Mouse (Mus musculus) limb, embryonic 10.5 days (tissue): ENCODE measurements around the gene Esr2. TPM values are rescaled to one million over a fixed set of nuclear protein-coding genes. Genes with fewer than 3 reads are reported as not detected.

Experiments used
- DNase-seq: peaks from one replicate; pipeline ENCODE4 v3.0.0-alpha.2; 2017; ENCODE audit warnings: low spot score
- H3K27ac ChIP-seq: fragments of 300-500 bp; sonication (generic); 2 replicates; pipeline ENCODE4 v1.5.1; 2016; ENCODE audit warnings: mild to moderate bottlenecking
- H3K27me3 ChIP-seq: fragments of 300-500 bp; sonication (generic); 2 replicates; pipeline ENCODE4 v1.6.1; 2016; ENCODE audit warnings: low read depth, mild to moderate bottlenecking; ENCODE audit not compliant: poor library complexity, severe bottlenecking
- H3K36me3 ChIP-seq: fragments of 300-500 bp; sonication (generic); 2 replicates; pipeline ENCODE4 v1.6.1; 2016; ENCODE audit warnings: mild to moderate bottlenecking, moderate library complexity
- H3K4me1 ChIP-seq: fragments of 300-500 bp; sonication (generic); 2 replicates; pipeline ENCODE4 v1.6.1; 2016
- H3K4me3 ChIP-seq: fragments of 300-500 bp; sonication (generic); 2 replicates; pipeline ENCODE4 v1.5.1; 2016; ENCODE audit warnings: mild to moderate bottlenecking, moderate library complexity
- H3K9me3 ChIP-seq: fragments of 300-500 bp; sonication (generic); replicated peaks from 2 replicates; pipeline ENCODE4 v1.6.1; 2016; ENCODE audit warnings: mild to moderate bottlenecking
- WGBS: fragments of 180-500 bp; shearing (Covaris S2); methylation state at CpG from one replicate; pipeline ENCODE4 v1.1.7; 2016; 5-methylcytosine and 5-hydroxymethylcytosine counted together
- polyA plus RNA-seq: library from polyadenylated mRNA; unstranded; fragments of >200 nt; fragmentation: Nextera tagmentation; extraction: Ambion mirVana; gene quantifications from 2 replicates; pipeline ENCODE4 v1.2.1, GENCODE M21; 2016

Gene Esr2
- polyA plus RNA-seq, 1 experiment from 2014 or later, result 0.18 TPM

GRCm38 (mm10) chr12:76130891-76131290 is 46.2 kb downstream of the Esr2 start:
- Histone ChIP-seq H3K9me3 (no peaks in the 10 kb centered on the region), H3K27ac (no peak overlapping the region), H3K36me3 (no peaks in the 10 kb centered on the region), H3K27me3 (no peaks in the 10 kb centered on the region), H3K4me3 (no peak overlapping the region), H3K4me1 (no peaks in the 10 kb centered on the region)
- no peak for DNase-seq
- 87% methylated on average over 6 of the region's 6 CpGs for WGBS

- no peak for DNase-seq
- 23% methylated on average over 4 of the region's 4 CpGs for WGBS
- no peaks in the 10 kb centered on the region for H3K27me3 ChIP-seq
Observed at GRCm38 (mm10) chr12:76130281-76130680, 46.8 kb downstream of the Esr2 start.

GRCm38 (mm10) chr12:76128831-76129230 is 48.2 kb downstream of the Esr2 start:
- Histone ChIP-seq H3K4me1 (no peaks in the 10 kb centered on the region), H3K36me3 (no peaks in the 10 kb centered on the region), H3K27me3 (no peaks in the 10 kb centered on the region), H3K4me3 (no peak overlapping the region), H3K9me3 (no peaks in the 10 kb centered on the region), H3K27ac (no peak overlapping the region)
- 87% methylated on average over 10 of the region's 10 CpGs for WGBS
- DNase-seq, result no peak

More at GRCm38 (mm10) chr12:76130281-76130680, 46.8 kb downstream of the Esr2 start:
- Histone ChIP-seq H3K36me3 (no peaks in the 10 kb centered on the region), H3K4me1 (no peaks in the 10 kb centered on the region), H3K4me3 (no peak overlapping the region), H3K27ac (no peak overlapping the region), H3K9me3 (no peaks in the 10 kb centered on the region)

- no peaks in the 10 kb centered on the region for H3K36me3 ChIP-seq
- H3K4me1 ChIP-seq, result no peaks in the 10 kb centered on the region
- WGBS, result 75% methylated on average over 3 of the region's 3 CpGs
- H3K27me3 ChIP-seq, result no peaks in the 10 kb centered on the region
- no peaks in the 10 kb centered on the region for H3K9me3 ChIP-seq
- no peak for DNase-seq
- no peak overlapping the region for H3K27ac ChIP-seq
- H3K4me3 ChIP-seq, result no peak overlapping the region
Observed at GRCm38 (mm10) chr12:76128306-76128705, 48.8 kb downstream of the Esr2 start.

GRCm38 (mm10) chr12:76123223-76123622 is 53.8 kb downstream of the Esr2 start:
- Histone ChIP-seq H3K4me3 (no peak overlapping the region), H3K36me3 (no peaks in the 10 kb centered on the region), H3K4me1 (no peaks in the 10 kb centered on the region), H3K9me3 (no peaks in the 10 kb centered on the region), H3K27me3 (no peaks in the 10 kb centered on the region), H3K27ac (no peak overlapping the region)
- 91% methylated on average over 6 of the region's 6 CpGs for WGBS
- no peak for DNase-seq

GRCm38 (mm10) chr12:76117632-76118153 is 59.4 kb downstream of the Esr2 start:
- no peak overlapping the region for H3K27ac ChIP-seq
- WGBS, result 82% methylated on average over 4 of the region's 4 CpGs
- DNase-seq, result peak; percentile 48
- no peaks in the 10 kb centered on the region for H3K27me3 ChIP-seq
- H3K36me3 ChIP-seq, result 0 out of 2 replicates have a peak, but pooled peaks cover 5% of the 10 kb centered on the region
- no peaks in the 10 kb centered on the region for H3K9me3 ChIP-seq
- peaks cover 10% of the 10 kb centered on the region for H3K4me1 ChIP-seq
- no peak overlapping the region for H3K4me3 ChIP-seq

GRCm38 (mm10) chr12:76116577-76116976 is 60.5 kb downstream of the Esr2 start:
- Histone ChIP-seq H3K4me3 (no peak overlapping the region), H3K9me3 (no peaks in the 10 kb centered on the region), H3K36me3 (peaks cover 15% of the 10 kb centered on the region), H3K27me3 (no peaks in the 10 kb centered on the region), H3K27ac (no peak overlapping the region), H3K4me1 (peaks cover 10% of the 10 kb centered on the region)
- WGBS, result 84% methylated on average over 4 of the region's 4 CpGs
- DNase-seq, result no peak

GRCm38 (mm10) chr12:76111046-76111445 is 66.0 kb downstream of the Esr2 start:
- H3K4me1 ChIP-seq, result no peaks in the 10 kb centered on the region
- H3K36me3 ChIP-seq, result peaks cover 68% of the 10 kb centered on the region
- H3K27me3 ChIP-seq, result no peaks in the 10 kb centered on the region
- no peak overlapping the region for H3K4me3 ChIP-seq
- WGBS, result 87% methylated on average over 3 of the region's 3 CpGs
- no peak for DNase-seq
- no peaks in the 10 kb centered on the region for H3K9me3 ChIP-seq
- no peak overlapping the region for H3K27ac ChIP-seq

GRCm38 (mm10) chr12:76109646-76110405 is 67.2 kb downstream of the Esr2 start:
- Histone ChIP-seq H3K27ac (no peak overlapping the region), H3K36me3 (peaks cover 80% of the 10 kb centered on the region), H3K4me1 (no peaks in the 10 kb centered on the region), H3K27me3 (no peaks in the 10 kb centered on the region), H3K9me3 (no peaks in the 10 kb centered on the region), H3K4me3 (no peak overlapping the region)
- 93% methylated on average over 15 of the region's 15 CpGs for WGBS
- no peak for DNase-seq

- no peaks in the 10 kb centered on the region for H3K9me3 ChIP-seq
- H3K27ac ChIP-seq, result no peak overlapping the region
- peaks cover 100% of the 10 kb centered on the region for H3K36me3 ChIP-seq
- no peaks in the 10 kb centered on the region for H3K27me3 ChIP-seq
- H3K4me3 ChIP-seq, result no peak overlapping the region
- 95% methylated on average over 20 of the region's 20 CpGs for whole genome bisulfite sequencing
- H3K4me1 ChIP-seq, result no peaks in the 10 kb centered on the region
- no peak for DNase-seq
Observed at GRCm38 (mm10) chr12:76104596-76105351, 72.3 kb downstream of the Esr2 start.

- Histone ChIP-seq H3K36me3 (peaks cover 100% of the 10 kb centered on the region), H3K27ac (no peak overlapping the region), H3K4me1 (no peaks in the 10 kb centered on the region), H3K9me3 (no peaks in the 10 kb centered on the region), H3K27me3 (no peaks in the 10 kb centered on the region), H3K4me3 (no peak overlapping the region)
- WGBS, result 96% methylated on average over 12 of the region's 12 CpGs
- no peak for DNase-seq
Observed at GRCm38 (mm10) chr12:76102621-76103020, 74.4 kb downstream of the Esr2 start.

GRCm38 (mm10) chr12:76095117-76096035 is 81.7 kb downstream of the Esr2 start:
- Histone ChIP-seq H3K4me3 (no peak overlapping the region), H3K9me3 (no peaks in the 10 kb centered on the region), H3K36me3 (peaks cover 99% of the 10 kb centered on the region), H3K4me1 (peaks cover 6% of the 10 kb centered on the region; the same call in 1 of the 2 replicates), H3K27ac (no peak overlapping the region), H3K27me3 (no peaks in the 10 kb centered on the region)
- WGBS, result 57% methylated on average over 30 of the region's 30 CpGs
- no peak for DNase-seq
